Comparison of ENCODE assay signal across 27 mouse cellular contexts in the genomic region with DNA sequence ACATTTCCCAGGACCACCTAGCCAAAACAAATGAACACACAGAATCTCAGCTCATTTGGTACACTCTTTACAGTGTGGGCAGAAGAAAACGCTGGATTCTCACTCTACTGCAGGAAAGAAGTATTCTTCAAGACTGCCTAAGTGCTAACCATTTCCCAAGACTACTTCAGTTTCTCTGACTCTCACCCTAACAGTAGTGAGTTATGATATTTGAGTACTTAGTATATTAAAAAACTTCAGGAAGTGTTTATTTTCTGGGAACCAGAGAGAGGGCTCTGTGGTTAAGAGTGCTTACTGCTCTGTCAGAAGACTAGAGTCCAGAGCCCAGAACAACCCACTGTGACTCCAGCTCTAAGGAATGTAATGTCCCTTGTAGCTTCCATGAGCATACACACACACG. TPM values are rescaled to one million over a fixed set of nuclear protein-coding genes. Genes with fewer than 3 reads are reported as not detected.
DNase-seq lines count a peak whose midpoint lies in the region; ATAC-seq and TF ChIP-seq lines count a peak whose summit lies in the region.
"Had no signal": no experiment of that assay in that cellular context is flagged by ENCODE, and none has a peak within 500 bp of the region (broad histone marks: within the 10 kb centered on the region; RNA-seq: fewer than 3 reads in every experiment).

No protein-coding gene starts in this region.

- H3K27ac ChIP-seq in lung, postnatal 0 days (ENCODE audit: low read length) = no peak overlapping the region
- H3K27ac ChIP-seq: embryonic facial prominence, embryonic 13.5 days; embryonic facial prominence, embryonic 15.5 days; forebrain, embryonic 13.5 days; forebrain, embryonic 15.5 days had no signal

- H3K4me3 ChIP-seq in lung, postnatal 0 days (ENCODE audit: low read depth, low read length) = no peak overlapping the region
- H3K4me3 ChIP-seq: embryonic facial prominence, embryonic 13.5 days; embryonic facial prominence, embryonic 15.5 days; erythroblast, embryonic 14.5 days; forebrain, embryonic 13.5 days; forebrain, embryonic 15.5 days had no signal

- peak; percentile 82 for DNase-seq in lung, postnatal 0 days (ENCODE audit: low spot score)
- no peak for DNase-seq in lung, postnatal 14 days
- DNase-seq in lung, postnatal 36 days = peak; percentile 30
- DNase-seq in lung, postnatal 4 days = no peak
- DNase-seq in NIH3T3 (ENCODE audit: low read depth) = peak; percentile 29
- DNase-seq in right cerebral cortex, postnatal 10 days (ENCODE audit: low spot score in 2 of 2) = no peak
- no peak for DNase-seq in thymus, postnatal 4 days
- DNase-seq: adrenal gland, adult 2 months; adrenal gland, postnatal 10 days; adrenal gland, postnatal 25 days; B cell, adult 2 months; cerebellum, adult 11 months; cerebellum, adult 18-20 months; cerebellum, adult 8-10 months; cerebellum, adult 9-11 months; cerebellum, postnatal 14 days; cerebellum, postnatal 36 days; embryo, embryonic 11 days; forebrain, postnatal 0 days had no signal

- 38% methylated on average over 2 of the region's 2 CpGs for WGBS in lung, postnatal 0 days

- no peaks in the 10 kb centered on the region for H3K4me1 ChIP-seq in lung, postnatal 0 days (ENCODE audit: insufficient read depth, low read depth, low read length)
- H3K4me1 ChIP-seq: embryonic facial prominence, embryonic 13.5 days; embryonic facial prominence, embryonic 15.5 days; forebrain, embryonic 13.5 days; forebrain, embryonic 15.5 days had no signal

- H3K27me3 ChIP-seq in lung, postnatal 0 days (replicated peaks; ENCODE audit: insufficient read depth, low read length) = no peaks in the 10 kb centered on the region
- H3K27me3 ChIP-seq: CH12.LX; embryonic facial prominence, embryonic 13.5 days; embryonic facial prominence, embryonic 15.5 days; forebrain, embryonic 13.5 days; forebrain, embryonic 15.5 days had no signal

- no peaks in the 10 kb centered on the region for H3K9me3 ChIP-seq in lung, postnatal 0 days (ENCODE audit: low read length)
- H3K9me3 ChIP-seq: embryonic facial prominence, embryonic 13.5 days; embryonic facial prominence, embryonic 15.5 days; forebrain, embryonic 13.5 days; forebrain, embryonic 15.5 days; G1E had no signal

- H3K9ac ChIP-seq in lung, postnatal 0 days (replicated peaks; ENCODE audit: low read depth) = no peak overlapping the region
- H3K9ac ChIP-seq: embryonic facial prominence, embryonic 13.5 days; embryonic facial prominence, embryonic 15.5 days; forebrain, embryonic 13.5 days; forebrain, embryonic 15.5 days; forebrain, postnatal 0 days had no signal

- TF ChIP-seq CTCF in lung, postnatal 0 days (IDR thresholded peaks at IDR 0.05) = no peak

- peak; percentile 74 for TF ChIP-seq EP300 in lung, postnatal 0 days (IDR thresholded peaks at IDR 0.05)

- no peak overlapping the region for H3K4me2 ChIP-seq in lung, postnatal 0 days (replicated peaks; ENCODE audit: low read depth, low read length)
- H3K4me2 ChIP-seq: embryonic facial prominence, embryonic 13.5 days; embryonic facial prominence, embryonic 15.5 days; forebrain, embryonic 13.5 days; forebrain, embryonic 15.5 days had no signal

- ATAC-seq in lung, postnatal 0 days = peak; percentile 81
- ATAC-seq: CD4-positive, CD25-positive, alpha-beta regulatory T cell, adult 4 months; forebrain, embryonic 13.5 days; forebrain, embryonic 15.5 days; forebrain, postnatal 0 days had no signal

- H3K36me3 ChIP-seq in lung, postnatal 0 days (ENCODE audit: insufficient read depth, low read length) = no peaks in the 10 kb centered on the region
- H3K36me3 ChIP-seq: embryonic facial prominence, embryonic 13.5 days; embryonic facial prominence, embryonic 15.5 days; forebrain, embryonic 15.5 days; G1E had no signal

RNA-seq across cellular contexts. Expression of a gene that starts 52.1 kb away (rescaled TPM):
- polyA plus RNA-seq in lung, postnatal 0 days (2015; fragmentation: Nextera tagmentation; extraction: Ambion mirVana) = 404 and 434 TPM in 2 replicates

Comparison
In these comparisons a context has a peak if more than half of its experiments do, and no peak if none do; other contexts are left out.
1. DNase-seq: peak in lung, postnatal 0 days (single experiment), lung, postnatal 36 days (single experiment) and NIH3T3 (single experiment); none in lung, postnatal 14 days (single experiment), lung, postnatal 4 days (0 of 2), right cerebral cortex, postnatal 10 days (0 of 2) and thymus, postnatal 4 days (single experiment).